Mouse (Mus musculus): ENCODE results near the gene Phldb1. TPM values are rescaled to one million over a fixed set of nuclear protein-coding genes. Genes with fewer than 3 reads are reported as not detected.

Gene Phldb1
- polyA plus RNA-seq, 1 experiment = 12.3 TPM

GRCm38 (mm10) chr9:44721154-44721876 lies 13.7 kb downstream of the Phldb1 start:
- 1% methylated on average over 39 of the region's 40 CpGs for WGBS
- DNase-seq (ENCODE audit: low read depth in 1 of 2, low spot score in 2 of 2) = peak in 1 of 2 experiments; percentile 25
- TF ChIP-seq POLR2A (IDR thresholded peaks at IDR 0.05; ENCODE audit: low read depth, low read length) (no peak), CTCF (IDR thresholded peaks at IDR 0.05; ENCODE audit: extremely low read depth, insufficient read depth, insufficient read length, insufficient replicate concordance) (no peak)

GRCm38 (mm10) chr9:44720358-44721153 lies 14.4 kb downstream of the Phldb1 start:
- Histone ChIP-seq H3K36me3 (ENCODE audit: control insufficient read depth, insufficient read depth, low read length) (no peaks in the 10 kb centered on the region), H3K27ac (ENCODE audit: insufficient read depth, low read length) (no peak overlapping the region), H3K4me1 (ENCODE audit: control insufficient read depth, insufficient read depth, insufficient read length) (peaks cover 10% of the 10 kb centered on the region), H3K27me3 (ENCODE audit: control insufficient read depth, insufficient read depth, low read length) (no peaks in the 10 kb centered on the region), H3K4me3 (ENCODE audit: extremely low read depth, insufficient read depth, insufficient read length) (peak overlapping the region; percentile 47; the same call in 1 of the 2 replicates)
- TF ChIP-seq CTCF (IDR thresholded peaks at IDR 0.05; ENCODE audit: extremely low read depth, insufficient read depth, insufficient read length, insufficient replicate concordance) = no peak
- WGBS = 23% methylated on average over 9 of the region's 9 CpGs
- DNase-seq (ENCODE audit: low read depth in 1 of 2, low spot score in 2 of 2) = no peak

More at GRCm38 (mm10) chr9:44721154-44721876, 13.7 kb downstream of the Phldb1 start:
- Histone ChIP-seq H3K27me3 (ENCODE audit: control insufficient read depth, insufficient read depth, low read length) (no peaks in the 10 kb centered on the region), H3K4me3 (ENCODE audit: extremely low read depth, insufficient read depth, insufficient read length) (peak overlapping the region; percentile 47; the same call in 1 of the 2 replicates), H3K27ac (ENCODE audit: insufficient read depth, low read length) (no peak overlapping the region), H3K36me3 (ENCODE audit: control insufficient read depth, insufficient read depth, low read length) (no peaks in the 10 kb centered on the region), H3K4me1 (ENCODE audit: control insufficient read depth, insufficient read depth, insufficient read length) (peaks cover 10% of the 10 kb centered on the region)

DNA sequence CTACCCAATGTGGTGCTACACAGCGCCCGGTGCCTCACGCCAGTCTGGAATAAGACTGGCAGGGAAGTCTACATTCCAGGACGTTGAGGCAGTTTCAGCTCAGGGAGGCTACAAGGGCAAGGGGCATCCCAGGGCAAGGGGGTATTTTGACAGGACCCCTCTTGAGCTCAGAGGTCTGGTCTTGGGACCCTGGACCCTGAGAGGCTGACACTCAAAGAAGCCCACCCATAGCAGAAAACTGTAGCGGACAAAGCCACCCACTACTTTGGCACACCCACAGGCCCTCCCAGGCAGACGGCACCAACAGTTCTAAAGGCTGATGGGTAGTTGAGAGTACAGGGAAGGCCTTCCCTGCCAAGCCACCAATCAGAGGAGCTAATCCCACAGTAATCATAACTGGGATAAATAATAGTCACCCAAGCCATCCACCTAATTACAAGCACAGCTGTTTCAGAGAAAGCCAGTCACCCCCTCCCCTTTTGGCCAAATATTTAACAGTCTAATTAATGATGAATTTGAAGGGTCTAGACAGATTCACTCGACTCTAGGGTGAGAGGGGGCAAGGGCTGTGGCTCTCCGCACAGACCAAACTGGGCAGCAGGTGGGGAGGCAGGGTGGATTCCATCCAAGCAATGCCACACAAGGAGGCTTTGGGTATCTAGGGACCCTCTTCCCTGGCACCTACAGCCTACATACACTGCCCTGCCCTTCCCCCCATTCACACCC lies 15.2 kb downstream of the Phldb1 start:
- TF ChIP-seq CTCF (IDR thresholded peaks at IDR 0.05; ENCODE audit: extremely low read depth, insufficient read depth, insufficient read length, insufficient replicate concordance) (no peak), POLR2A (IDR thresholded peaks at IDR 0.05; ENCODE audit: low read depth, low read length) (no peak)
- Histone ChIP-seq H3K27ac (ENCODE audit: insufficient read depth, low read length) (no peak overlapping the region), H3K36me3 (ENCODE audit: control insufficient read depth, insufficient read depth, low read length) (no peaks in the 10 kb centered on the region), H3K27me3 (ENCODE audit: control insufficient read depth, insufficient read depth, low read length) (no peaks in the 10 kb centered on the region), H3K4me3 (ENCODE audit: extremely low read depth, insufficient read depth, insufficient read length) (no peak overlapping the region), H3K4me1 (ENCODE audit: control insufficient read depth, insufficient read depth, insufficient read length) (peaks cover 10% of the 10 kb centered on the region)
- 86% methylated on average over 8 of the region's 8 CpGs for WGBS
- no peak for DNase-seq (ENCODE audit: low read depth in 1 of 2, low spot score in 2 of 2)

GRCm38 (mm10) chr9:44718937-44719631 lies 15.9 kb downstream of the Phldb1 start:
- TF ChIP-seq CTCF (IDR thresholded peaks at IDR 0.05; ENCODE audit: extremely low read depth, insufficient read depth, insufficient read length, insufficient replicate concordance) (no peak), POLR2A (IDR thresholded peaks at IDR 0.05; ENCODE audit: low read depth, low read length) (no peak)
- no peak for DNase-seq (ENCODE audit: low read depth in 1 of 2, low spot score in 2 of 2)
- H3K27me3 ChIP-seq (ENCODE audit: control insufficient read depth, insufficient read depth, low read length) = no peaks in the 10 kb centered on the region
- WGBS = 85% methylated on average over 12 of the region's 12 CpGs
- no peak overlapping the region for H3K27ac ChIP-seq (ENCODE audit: insufficient read depth, low read length)
- H3K36me3 ChIP-seq (ENCODE audit: control insufficient read depth, insufficient read depth, low read length) = no peaks in the 10 kb centered on the region
- H3K4me3 ChIP-seq (ENCODE audit: extremely low read depth, insufficient read depth, insufficient read length) = no peak overlapping the region
- peaks cover 10% of the 10 kb centered on the region for H3K4me1 ChIP-seq (ENCODE audit: control insufficient read depth, insufficient read depth, insufficient read length)

DNA sequence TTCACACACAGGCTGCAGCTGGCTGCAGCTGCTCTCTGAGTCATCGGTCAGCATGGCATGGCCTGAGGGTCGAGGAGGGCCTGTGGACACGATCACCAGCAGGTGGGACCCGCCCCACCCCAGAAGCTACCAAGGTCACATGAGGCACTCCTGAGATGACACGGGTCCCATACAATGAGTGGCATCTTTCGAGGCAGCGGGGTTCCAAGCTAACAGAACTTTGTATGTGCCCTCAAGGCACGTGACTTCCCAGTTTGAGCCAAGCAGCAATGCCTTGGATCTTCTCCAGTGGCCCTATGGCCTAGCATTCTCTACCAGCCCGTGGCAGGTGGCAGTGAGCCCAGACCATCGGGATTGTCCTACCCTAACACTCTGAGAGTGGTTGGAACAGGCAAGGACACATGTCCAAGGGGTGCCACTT lies 17.2 kb downstream of the Phldb1 start:
- WGBS = 83% methylated on average over 10 of the region's 10 CpGs
- no peak for DNase-seq (ENCODE audit: low read depth in 1 of 2, low spot score in 2 of 2)
- no peaks in the 10 kb centered on the region for H3K36me3 ChIP-seq (ENCODE audit: control insufficient read depth, insufficient read depth, low read length)
- H3K4me3 ChIP-seq (ENCODE audit: extremely low read depth, insufficient read depth, insufficient read length) = no peak overlapping the region
- no peak for TF ChIP-seq CTCF (IDR thresholded peaks at IDR 0.05; ENCODE audit: extremely low read depth, insufficient read depth, insufficient read length, insufficient replicate concordance)
- TF ChIP-seq POLR2A (IDR thresholded peaks at IDR 0.05; ENCODE audit: low read depth, low read length) = no peak
- H3K27me3 ChIP-seq (ENCODE audit: control insufficient read depth, insufficient read depth, low read length) = no peaks in the 10 kb centered on the region
- peaks cover 10% of the 10 kb centered on the region for H3K4me1 ChIP-seq (ENCODE audit: control insufficient read depth, insufficient read depth, insufficient read length)
- H3K27ac ChIP-seq (ENCODE audit: insufficient read depth, low read length) = no peak overlapping the region
